Mouse (Mus musculus): ENCODE data around the gene C3ar1. TPM values are rescaled to one million over a fixed set of nuclear protein-coding genes. Genes with fewer than 3 reads are reported as not detected.

Gene C3ar1
- polyA plus RNA-seq, 1 experiment from 2014 or later = 2.3 TPM

DNA sequence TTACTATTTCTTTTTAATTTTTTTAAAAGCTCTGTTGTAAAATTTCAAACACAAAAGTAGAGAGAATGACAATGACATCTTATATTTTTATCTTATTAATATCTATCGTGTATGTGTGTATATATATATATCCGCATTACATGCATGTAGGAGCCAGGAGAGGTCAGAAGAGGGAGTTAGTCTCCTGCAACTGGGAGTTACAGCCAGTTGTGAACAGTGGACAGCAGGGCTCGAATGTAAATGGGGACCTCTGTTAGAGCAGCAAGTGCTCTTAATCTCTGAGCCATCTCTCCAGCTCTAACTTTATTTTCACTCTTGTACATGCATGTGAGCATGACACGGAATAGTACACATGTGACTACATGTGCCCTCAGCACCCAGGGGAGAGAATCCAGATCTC, 43.2 kb downstream of the C3ar1 start:
- ATAC-seq (replicated peaks; ENCODE audit: insufficient number of reproducible peaks, low FRiP score, low TSS enrichment, low read depth) = no peak
- H3K27me3 ChIP-seq (ENCODE audit: control insufficient read depth, insufficient read depth, low read length) = no peaks in the 10 kb centered on the region
- H3K27ac ChIP-seq (replicated peaks; ENCODE audit: low read depth, low read length) = no peak overlapping the region

DNA sequence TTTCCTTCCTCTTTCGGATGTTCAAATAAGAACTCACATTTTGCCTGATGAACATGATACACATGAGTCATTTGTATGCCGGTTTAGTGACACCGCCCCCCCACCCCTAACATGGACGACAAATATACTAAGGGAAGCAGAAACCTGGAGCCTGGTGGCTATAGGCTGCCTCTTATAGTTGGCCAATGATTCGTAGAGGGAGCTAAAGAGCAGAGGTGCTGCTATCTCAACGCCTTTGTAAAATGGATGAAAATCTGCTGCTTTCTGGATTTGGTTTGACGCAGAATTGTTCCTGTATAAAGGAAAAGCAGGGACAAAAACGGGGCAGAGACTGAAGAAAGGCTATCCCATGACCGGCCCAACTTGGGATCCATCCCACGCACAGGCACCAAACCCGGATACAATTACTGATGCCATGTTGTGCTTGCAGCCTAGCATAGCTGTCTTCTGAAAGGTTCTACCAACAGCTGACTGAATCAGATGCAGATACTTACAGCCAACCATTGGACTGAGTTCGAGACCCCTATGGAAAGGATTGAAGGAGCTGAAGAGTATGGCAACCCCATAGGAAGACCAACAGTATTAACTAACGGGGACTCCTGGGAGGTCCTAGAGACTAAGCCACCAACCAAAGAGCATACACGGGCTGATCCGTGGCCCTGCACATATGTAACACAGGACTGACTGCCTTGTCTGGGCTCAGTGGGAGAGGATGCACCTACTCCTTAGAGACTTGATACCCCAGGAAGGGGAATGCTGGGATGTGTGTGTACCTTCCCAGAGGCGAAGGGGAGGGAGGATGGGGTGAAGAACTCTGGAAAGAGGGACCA, 44.0 kb downstream of the C3ar1 start:
- no peaks in the 10 kb centered on the region for H3K9me3 ChIP-seq (replicated peaks; ENCODE audit: control insufficient read depth, low read length)
- peak overlapping the region; percentile 41; the same call in 1 of the 2 replicates for H3K27ac ChIP-seq (replicated peaks; ENCODE audit: low read depth, low read length)
- H3K27me3 ChIP-seq (ENCODE audit: control insufficient read depth, insufficient read depth, low read length) = no peaks in the 10 kb centered on the region
- no peaks in the 10 kb centered on the region for H3K36me3 ChIP-seq (replicated peaks; ENCODE audit: control insufficient read depth, insufficient read depth, low read depth, low read length)
- peak overlapping the region; percentile 5 for H3K9ac ChIP-seq (replicated peaks; ENCODE audit: low read length)
- peak overlapping the region; percentile 61 for H3K4me2 ChIP-seq (ENCODE audit: low read depth, low read length)
- DNase-seq (ENCODE audit: low spot score) = peak; percentile 73
- ATAC-seq (replicated peaks; ENCODE audit: insufficient number of reproducible peaks, low FRiP score, low TSS enrichment, low read depth) = 0 out of 2 replicates have a peak, but pooled peaks have one; percentile 24
- H3K4me3 ChIP-seq (ENCODE audit: low read depth, low read length) = peak overlapping the region; percentile 67
- H3K4me1 ChIP-seq (ENCODE audit: control insufficient read depth, insufficient read depth, low read length) = peaks cover 4% of the 10 kb centered on the region
- 27% methylated on average over 16 of the region's 16 CpGs for WGBS

More for the DNA sequence above, 43.2 kb downstream of the C3ar1 start:
- 87% methylated on average over 4 of the region's 4 CpGs for WGBS
- no peak overlapping the region for H3K4me3 ChIP-seq (ENCODE audit: low read depth, low read length)
- no peak for DNase-seq (ENCODE audit: low spot score)
- no peaks in the 10 kb centered on the region for H3K36me3 ChIP-seq (replicated peaks; ENCODE audit: control insufficient read depth, insufficient read depth, low read depth, low read length)
- no peaks in the 10 kb centered on the region for H3K9me3 ChIP-seq (replicated peaks; ENCODE audit: control insufficient read depth, low read length)
- H3K4me2 ChIP-seq (ENCODE audit: low read depth, low read length) = no peak overlapping the region
- H3K9ac ChIP-seq (replicated peaks; ENCODE audit: low read length) = no peak overlapping the region
- H3K4me1 ChIP-seq (ENCODE audit: control insufficient read depth, insufficient read depth, low read length) = peaks cover 4% of the 10 kb centered on the region

DNA sequence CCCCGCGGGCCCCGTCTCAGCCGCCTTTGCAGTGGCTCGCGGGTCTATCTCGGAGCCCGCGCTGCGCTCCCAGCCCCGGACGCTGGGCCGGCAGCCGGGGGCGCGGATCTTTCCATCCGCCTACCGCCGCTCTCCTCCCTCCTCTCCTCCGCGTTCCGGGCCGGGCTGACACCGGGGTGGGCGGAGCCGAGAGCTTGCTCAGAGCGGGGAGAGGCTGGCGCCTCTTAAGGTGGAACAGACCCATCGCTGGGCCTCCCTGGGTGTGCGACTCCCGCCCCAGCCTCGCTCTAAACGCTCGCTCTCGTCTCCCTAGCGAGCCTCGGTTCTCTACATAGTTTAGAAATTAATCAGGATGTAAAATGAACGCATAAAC, 44.7 kb downstream of the C3ar1 start:
- H3K9ac ChIP-seq (replicated peaks; ENCODE audit: low read length) = peak overlapping the region; percentile 80
- H3K9me3 ChIP-seq (replicated peaks; ENCODE audit: control insufficient read depth, low read length) = no peaks in the 10 kb centered on the region
- 1% methylated on average over 38 of the region's 38 CpGs for WGBS
- H3K4me2 ChIP-seq (ENCODE audit: low read depth, low read length) = peak overlapping the region; percentile 61
- ATAC-seq (replicated peaks; ENCODE audit: insufficient number of reproducible peaks, low FRiP score, low TSS enrichment, low read depth) (peak; percentile 95), DNase-seq (ENCODE audit: low spot score) (peak; percentile 91)
- H3K36me3 ChIP-seq (replicated peaks; ENCODE audit: control insufficient read depth, insufficient read depth, low read depth, low read length) = no peaks in the 10 kb centered on the region
- H3K4me1 ChIP-seq (ENCODE audit: control insufficient read depth, insufficient read depth, low read length) = peaks cover 4% of the 10 kb centered on the region
- peak overlapping the region; percentile 99 for H3K27ac ChIP-seq (replicated peaks; ENCODE audit: low read depth, low read length)
- H3K4me3 ChIP-seq (ENCODE audit: low read depth, low read length) = peak overlapping the region; percentile 67
- H3K27me3 ChIP-seq (ENCODE audit: control insufficient read depth, insufficient read depth, low read length) = no peaks in the 10 kb centered on the region

GRCm38 (mm10) chr6:122810615-122811279, 45.2 kb downstream of the C3ar1 start:
- whole genome bisulfite sequencing = 0% methylated on average over 27 of the region's 30 CpGs
- peak; percentile 100 for ATAC-seq (replicated peaks; ENCODE audit: insufficient number of reproducible peaks, low FRiP score, low TSS enrichment, low read depth)

GRCm38 (mm10) chr6:122810022-122810614, 45.8 kb downstream of the C3ar1 start:
- DNase-seq (ENCODE audit: low spot score) (peak; percentile 57), ATAC-seq (replicated peaks; ENCODE audit: insufficient number of reproducible peaks, low FRiP score, low TSS enrichment, low read depth) (no peak)
- H3K9me3 ChIP-seq (replicated peaks; ENCODE audit: control insufficient read depth, low read length) = no peaks in the 10 kb centered on the region
- H3K27me3 ChIP-seq (ENCODE audit: control insufficient read depth, insufficient read depth, low read length) = no peaks in the 10 kb centered on the region
- no peaks in the 10 kb centered on the region for H3K36me3 ChIP-seq (replicated peaks; ENCODE audit: control insufficient read depth, insufficient read depth, low read depth, low read length)
- peak overlapping the region; percentile 55 for H3K4me2 ChIP-seq (ENCODE audit: low read depth, low read length)
- H3K4me1 ChIP-seq (ENCODE audit: control insufficient read depth, insufficient read depth, low read length) = peaks cover 4% of the 10 kb centered on the region
- under 1% methylated on average over 11 of the region's 11 CpGs for WGBS
- peak overlapping the region; percentile 30 for H3K27ac ChIP-seq (replicated peaks; ENCODE audit: low read depth, low read length)
- H3K9ac ChIP-seq (replicated peaks; ENCODE audit: low read length) = peak overlapping the region; percentile 58
- H3K4me3 ChIP-seq (ENCODE audit: low read depth, low read length) = peak overlapping the region; percentile 67

More at GRCm38 (mm10) chr6:122810615-122811279, 45.2 kb downstream of the C3ar1 start:
- no peaks in the 10 kb centered on the region for H3K9me3 ChIP-seq (replicated peaks; ENCODE audit: control insufficient read depth, low read length)
- peaks cover 4% of the 10 kb centered on the region for H3K4me1 ChIP-seq (ENCODE audit: control insufficient read depth, insufficient read depth, low read length)
- H3K4me2 ChIP-seq (ENCODE audit: low read depth, low read length) = peak overlapping the region; percentile 61
- peak overlapping the region; percentile 99 for H3K27ac ChIP-seq (replicated peaks; ENCODE audit: low read depth, low read length)
- H3K4me3 ChIP-seq (ENCODE audit: low read depth, low read length) = peak overlapping the region; percentile 67
- peak; percentile 97 for DNase-seq (ENCODE audit: low spot score)
- H3K36me3 ChIP-seq (replicated peaks; ENCODE audit: control insufficient read depth, insufficient read depth, low read depth, low read length) = no peaks in the 10 kb centered on the region
- no peaks in the 10 kb centered on the region for H3K27me3 ChIP-seq (ENCODE audit: control insufficient read depth, insufficient read depth, low read length)
- peak overlapping the region; percentile 80 for H3K9ac ChIP-seq (replicated peaks; ENCODE audit: low read length)

DNA sequence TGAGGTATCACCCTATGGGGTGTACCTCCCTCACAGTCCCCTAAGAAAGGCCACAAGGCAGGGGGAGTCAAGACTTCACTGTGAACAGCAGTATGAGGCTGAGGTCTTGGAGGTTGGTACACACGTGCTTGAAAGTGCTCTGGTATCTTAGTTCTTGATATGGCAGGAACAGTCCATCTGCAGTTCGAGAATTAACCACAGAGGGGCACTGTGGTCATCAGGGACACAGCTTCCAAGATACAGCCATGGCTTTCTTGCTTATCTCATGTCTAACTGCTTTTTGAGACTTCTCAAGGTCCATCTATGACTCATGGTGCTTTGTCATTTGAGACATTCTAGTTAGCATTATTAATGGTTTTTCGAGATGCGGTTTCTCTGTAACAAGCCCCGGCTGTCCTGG, 51.5 kb downstream of the C3ar1 start:
- H3K9me3 ChIP-seq (replicated peaks; ENCODE audit: control insufficient read depth, low read length) = no peaks in the 10 kb centered on the region
- no peaks in the 10 kb centered on the region for H3K36me3 ChIP-seq (replicated peaks; ENCODE audit: control insufficient read depth, insufficient read depth, low read depth, low read length)
- DNase-seq (ENCODE audit: low spot score) = peak; percentile 79
- 36% methylated on average over 5 of the region's 5 CpGs for WGBS
- H3K9ac ChIP-seq (replicated peaks; ENCODE audit: low read length) = no peak overlapping the region
- 0 out of 2 replicates have a peak, but pooled peaks have one; percentile 36 for ATAC-seq (replicated peaks; ENCODE audit: insufficient number of reproducible peaks, low FRiP score, low TSS enrichment, low read depth)
- no peak overlapping the region for H3K4me2 ChIP-seq (ENCODE audit: low read depth, low read length)
- no peak overlapping the region for H3K4me3 ChIP-seq (ENCODE audit: low read depth, low read length)
- 0 out of 2 replicates have a peak, but pooled peaks cover 2% of the 10 kb centered on the region for H3K27me3 ChIP-seq (ENCODE audit: control insufficient read depth, insufficient read depth, low read length)
- H3K27ac ChIP-seq (replicated peaks; ENCODE audit: low read depth, low read length) = no peak overlapping the region
- no peaks in the 10 kb centered on the region for H3K4me1 ChIP-seq (ENCODE audit: control insufficient read depth, insufficient read depth, low read length)

DNA sequence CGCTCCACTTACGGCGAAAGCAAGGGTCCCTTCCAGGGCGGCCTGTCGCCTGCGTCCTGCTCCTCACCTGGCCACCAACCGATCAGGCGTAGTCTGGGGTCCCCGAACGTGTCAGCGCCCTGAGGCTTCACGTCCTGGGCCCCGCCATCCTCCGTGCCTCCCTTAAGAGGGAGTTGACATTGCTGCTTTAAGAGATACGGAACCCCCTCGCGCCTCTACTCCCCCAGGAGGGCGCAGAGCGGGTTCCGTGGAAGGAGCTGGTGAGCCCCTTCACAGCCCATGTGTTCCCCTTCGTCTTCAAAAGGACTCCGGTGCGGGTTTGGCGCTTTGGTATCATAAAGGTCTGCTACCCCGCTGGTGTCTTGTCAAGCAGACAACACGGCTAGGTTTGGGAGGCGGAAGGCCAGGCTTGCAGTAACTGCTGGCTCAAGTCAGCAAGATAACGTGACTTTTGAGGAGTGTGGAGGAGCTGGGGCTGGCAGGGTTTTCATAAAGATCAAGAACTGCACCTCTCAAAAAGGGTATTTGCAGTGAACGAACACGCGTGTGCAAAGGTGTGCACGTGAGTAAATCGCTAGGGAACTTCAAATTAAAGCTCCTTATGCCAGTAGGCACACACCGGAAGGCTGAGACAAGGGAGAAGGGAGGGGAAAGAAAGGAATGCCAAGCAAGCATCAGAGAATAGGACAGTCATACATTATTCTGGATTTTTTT, 54.0 kb downstream of the C3ar1 start:
- H3K27me3 ChIP-seq (ENCODE audit: control insufficient read depth, insufficient read depth, low read length) = 0 out of 2 replicates have a peak, but pooled peaks cover 2% of the 10 kb centered on the region
- H3K4me3 ChIP-seq (ENCODE audit: low read depth, low read length) = peak overlapping the region; percentile 48
- no peaks in the 10 kb centered on the region for H3K9me3 ChIP-seq (replicated peaks; ENCODE audit: control insufficient read depth, low read length)
- no peaks in the 10 kb centered on the region for H3K4me1 ChIP-seq (ENCODE audit: control insufficient read depth, insufficient read depth, low read length)
- peak overlapping the region; percentile 69 for H3K9ac ChIP-seq (replicated peaks; ENCODE audit: low read length)
- no peaks in the 10 kb centered on the region for H3K36me3 ChIP-seq (replicated peaks; ENCODE audit: control insufficient read depth, insufficient read depth, low read depth, low read length)
- peak overlapping the region; percentile 88 for H3K4me2 ChIP-seq (ENCODE audit: low read depth, low read length)
- no peak overlapping the region for H3K27ac ChIP-seq (replicated peaks; ENCODE audit: low read depth, low read length)
- WGBS = 2% methylated on average over 34 of the region's 34 CpGs
- peak; percentile 57 for ATAC-seq (replicated peaks; ENCODE audit: insufficient number of reproducible peaks, low FRiP score, low TSS enrichment, low read depth)
- peak; percentile 43 for DNase-seq (ENCODE audit: low spot score)
